ENCODE assay signal across 14 mouse cellular contexts in genomic region chr15:82450045-82450444, GRCm38 (mm10). TPM values are rescaled to one million over a fixed set of nuclear protein-coding genes. Genes with fewer than 3 reads are reported as not detected.
"Had no signal": no experiment of that assay in that cellular context is flagged by ENCODE, and none has a peak within 500 bp of the region (broad histone marks: within the 10 kb centered on the region; RNA-seq: fewer than 3 reads in every experiment).

No protein-coding gene starts in this region.

RNA-seq across cellular contexts. Expression of gene Cyp2d9, which starts 16.8 kb away (rescaled TPM):
- polyA plus RNA-seq: hindbrain, embryonic 15.5 days; kidney, postnatal 0 days; limb, embryonic 12.5 days; lung, embryonic 15.5 days; midbrain, embryonic 10.5 days; midbrain, embryonic 13.5 days; midbrain, embryonic 16.5 days; myocyte; neural tube, embryonic 13.5 days; testis, adult 2 months; urinary bladder, adult 2 months had no signal

RNA-seq across cellular contexts. Expression of gene Cyp2d10, which starts 43.0 kb away (rescaled TPM):
- polyA plus RNA-seq: kidney, embryonic 14.5 days; limb, embryonic 12.5 days; limb, embryonic 15.5 days; lung, embryonic 15.5 days; midbrain, embryonic 10.5 days; midbrain, embryonic 13.5 days; midbrain, embryonic 16.5 days; myocyte; neural tube, embryonic 13.5 days; testis, adult 2 months; urinary bladder, adult 2 months had no signal

RNA-seq across cellular contexts. Expression of gene Cyp2d11, which starts 56.2 kb away (rescaled TPM):
- polyA plus RNA-seq: hindbrain, embryonic 15.5 days; kidney, embryonic 14.5 days; kidney, postnatal 0 days; limb, embryonic 12.5 days; limb, embryonic 15.5 days; lung, embryonic 15.5 days; midbrain, embryonic 10.5 days; midbrain, embryonic 13.5 days; midbrain, embryonic 16.5 days; myocyte; neural tube, embryonic 13.5 days; stomach, embryonic 15.5 days; testis, adult 2 months; urinary bladder, adult 2 months had no signal
